Mouse (Mus musculus) hindbrain, embryonic 15.5 days (tissue): ENCODE results near the gene Hmgcs1. TPM values are rescaled to one million over a fixed set of nuclear protein-coding genes. Genes with fewer than 3 reads are reported as not detected.

ENCODE experiments used
- polyA plus RNA-seq: library from polyadenylated mRNA; unstranded; fragments of >200 nt; fragmentation: Nextera tagmentation; extraction: Ambion mirVana; gene quantifications from 2 replicates; pipeline ENCODE4 v1.2.1, GENCODE M21; 2015

Gene Hmgcs1
- polyA plus RNA-seq, 1 experiment from 2014 or later: 514 TPM

Other genes with a start within 250 kb of the Hmgcs1 start
- gene 4833420G17Rik, start 227.6 kb upstream of the Hmgcs1 start, polyA plus RNA-seq: 82.7 and 84.3 TPM in 2 replicates
- 4.3 and 4.5 TPM in 2 replicates for gene Tmem267, start 202.3 kb upstream of the Hmgcs1 start, polyA plus RNA-seq
- gene 3110070M22Rik, start 202.0 kb upstream of the Hmgcs1 start, polyA plus RNA-seq: 1.3 and 2.1 TPM in 2 replicates
- gene Ccl28, start 66.6 kb upstream of the Hmgcs1 start, polyA plus RNA-seq: 0.18 and 0.62 TPM in 2 replicates
- gene Nim1k, start 65.5 kb downstream of the Hmgcs1 start, polyA plus RNA-seq: 5.4 and 5.5 TPM in 2 replicates
- gene Zfp131, start 100.5 kb downstream of the Hmgcs1 start, polyA plus RNA-seq: 32.2 and 33.0 TPM in 2 replicates
- gene AF067063, start 139.8 kb downstream of the Hmgcs1 start, polyA plus RNA-seq: not detected in 2 replicates
- not detected in 2 replicates for gene D13Ertd608e, start 145.6 kb downstream of the Hmgcs1 start, polyA plus RNA-seq
- not detected in 2 replicates for gene Tcstv1, start 204.4 kb downstream of the Hmgcs1 start, polyA plus RNA-seq
- gene Gm21761, start 238.9 kb downstream of the Hmgcs1 start, polyA plus RNA-seq: not detected in 2 replicates